ENCODE assay signal across 8 mouse cellular contexts in the genomic region with DNA sequence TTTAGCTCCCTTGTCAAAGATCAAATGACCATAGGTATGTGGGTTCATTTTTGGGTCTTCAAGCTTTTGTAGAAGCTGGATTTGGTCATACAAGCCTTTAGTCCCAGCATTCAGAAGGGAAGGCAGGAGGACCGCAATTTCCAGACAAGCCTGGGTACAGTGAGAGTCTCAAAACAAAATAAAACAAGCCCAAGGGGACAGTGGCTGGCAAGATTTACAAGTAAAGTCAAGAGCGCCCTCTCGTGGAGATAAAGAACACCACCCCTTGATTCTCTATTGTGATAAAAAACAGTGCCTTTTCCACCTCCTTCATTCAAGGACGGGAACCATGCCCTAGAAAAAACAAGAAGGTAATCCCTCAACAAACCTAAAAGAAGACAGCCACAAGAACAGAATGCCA. TPM values are rescaled to one million over a fixed set of nuclear protein-coding genes. Genes with fewer than 3 reads are reported as not detected.
A peak's percentile ranks its signal among the peaks of the same experiment; 100 is the strongest.
DNase-seq lines count a peak whose midpoint lies in the region; ATAC-seq lines count a peak whose summit lies in the region.

No protein-coding gene starts in this region.

- H3K27me3 ChIP-seq in forebrain, embryonic 10.5 days (ENCODE audit: poor library complexity, severe bottlenecking): peaks cover 7% of the 10 kb centered on the region; the same call in 1 of the 2 replicates
- no peaks in the 10 kb centered on the region for H3K27me3 ChIP-seq in forebrain, embryonic 15.5 days
- no peaks in the 10 kb centered on the region for H3K27me3 ChIP-seq in midbrain, embryonic 11.5 days (ENCODE audit: control insufficient read depth, insufficient read depth, low read length)
- no peaks in the 10 kb centered on the region for H3K27me3 ChIP-seq in midbrain, embryonic 16.5 days (ENCODE audit: control insufficient read depth, insufficient read depth, low read depth, low read length)

- no peak overlapping the region for H3K4me3 ChIP-seq in forebrain, embryonic 10.5 days
- H3K4me3 ChIP-seq in forebrain, embryonic 15.5 days: no peak overlapping the region
- no peak overlapping the region for H3K4me3 ChIP-seq in midbrain, embryonic 11.5 days (ENCODE audit: low read depth, low read length)
- no peak overlapping the region for H3K4me3 ChIP-seq in midbrain, embryonic 16.5 days (ENCODE audit: low read depth, low read length)

- no peak for ATAC-seq in forebrain, embryonic 15.5 days (replicated peaks)
- ATAC-seq in midbrain, embryonic 11.5 days (ENCODE audit: low FRiP score): no peak
- no peak for ATAC-seq in midbrain, embryonic 16.5 days
- ATAC-seq in granulocyte monocyte progenitor cell, adult 5-6 weeks (replicated peaks; ENCODE audit: poor library complexity, severe bottlenecking): peak; percentile 44; the same call in 1 of the 2 replicates

- H3K9me3 ChIP-seq in forebrain, embryonic 10.5 days: no peaks in the 10 kb centered on the region
- no peaks in the 10 kb centered on the region for H3K9me3 ChIP-seq in forebrain, embryonic 15.5 days
- no peaks in the 10 kb centered on the region for H3K9me3 ChIP-seq in midbrain, embryonic 11.5 days (ENCODE audit: control insufficient read depth, low read length)
- no peaks in the 10 kb centered on the region for H3K9me3 ChIP-seq in midbrain, embryonic 16.5 days (replicated peaks; ENCODE audit: control insufficient read depth, low read length, poor library complexity, severe bottlenecking)

- H3K27ac ChIP-seq in forebrain, embryonic 10.5 days: no peak overlapping the region
- no peak overlapping the region for H3K27ac ChIP-seq in forebrain, embryonic 15.5 days (replicated peaks)
- no peak overlapping the region for H3K27ac ChIP-seq in midbrain, embryonic 11.5 days (ENCODE audit: low read depth, low read length)
- no peak overlapping the region for H3K27ac ChIP-seq in midbrain, embryonic 16.5 days (ENCODE audit: low read length)

- DNase-seq in forebrain, embryonic 10.5 days (ENCODE audit: extremely low spot score, low spot score): peak; percentile 28
- peak; percentile 88 for DNase-seq in midbrain, embryonic 11.5 days (ENCODE audit: low spot score, missing footprints)
- DNase-seq in adipocyte (ENCODE audit: low spot score): peak; percentile 88
- DNase-seq in lung, adult 18-20 months: peak; percentile 21 to 59
- peak; percentile 64 for DNase-seq in thymus, postnatal 14 days

- no peaks in the 10 kb centered on the region for H3K36me3 ChIP-seq in forebrain, embryonic 10.5 days (replicated peaks)
- no peaks in the 10 kb centered on the region for H3K36me3 ChIP-seq in forebrain, embryonic 15.5 days
- no peaks in the 10 kb centered on the region for H3K36me3 ChIP-seq in midbrain, embryonic 11.5 days (ENCODE audit: control insufficient read depth, insufficient read depth, low read length)
- H3K36me3 ChIP-seq in midbrain, embryonic 16.5 days (ENCODE audit: control insufficient read depth, insufficient read depth, low read length): no peaks in the 10 kb centered on the region

- no peaks in the 10 kb centered on the region for H3K4me1 ChIP-seq in forebrain, embryonic 10.5 days
- no peaks in the 10 kb centered on the region for H3K4me1 ChIP-seq in forebrain, embryonic 15.5 days
- no peaks in the 10 kb centered on the region for H3K4me1 ChIP-seq in midbrain, embryonic 11.5 days (ENCODE audit: control insufficient read depth, insufficient read depth, low read length)
- H3K4me1 ChIP-seq in midbrain, embryonic 16.5 days (ENCODE audit: control insufficient read depth, insufficient read depth, low read length): no peaks in the 10 kb centered on the region

- no peak overlapping the region for H3K4me2 ChIP-seq in forebrain, embryonic 15.5 days (replicated peaks)
- no peak overlapping the region for H3K4me2 ChIP-seq in midbrain, embryonic 11.5 days
- H3K4me2 ChIP-seq in midbrain, embryonic 16.5 days (ENCODE audit: low read length): no peak overlapping the region

- 22% methylated on average over 4 of the region's 4 CpGs for WGBS in forebrain, embryonic 10.5 days
- 14% methylated on average over 4 of the region's 4 CpGs for WGBS in forebrain, embryonic 15.5 days
- 18% methylated on average over 4 of the region's 4 CpGs for WGBS in midbrain, embryonic 11.5 days
- 15% methylated on average over 4 of the region's 4 CpGs for WGBS in midbrain, embryonic 16.5 days

- H3K9ac ChIP-seq in forebrain, embryonic 15.5 days (replicated peaks): no peak overlapping the region
- no peak overlapping the region for H3K9ac ChIP-seq in midbrain, embryonic 11.5 days (ENCODE audit: low read length)
- no peak overlapping the region for H3K9ac ChIP-seq in midbrain, embryonic 16.5 days (ENCODE audit: low read depth, low read length)

RNA-seq across cellular contexts. Expression of a gene that starts 8.6 kb away (rescaled TPM):
- polyA plus RNA-seq in forebrain, embryonic 10.5 days (2016; fragmentation: Nextera tagmentation; extraction: Ambion mirVana): 0.20 and 0.37 TPM in 2 replicates
- 0.17 and 0.67 TPM in 2 replicates for polyA plus RNA-seq in forebrain, embryonic 15.5 days (2015; fragmentation: Nextera tagmentation; extraction: Ambion mirVana)
- polyA plus RNA-seq in midbrain, embryonic 11.5 days (2014; fragmentation: Nextera tagmentation; extraction: Ambion mirVana): 0.61 and 0.66 TPM in 2 replicates
- polyA plus RNA-seq in midbrain, embryonic 16.5 days (2015; fragmentation: Nextera tagmentation; extraction: Ambion mirVana): 0.72 and 0.78 TPM in 2 replicates
- not detected in 2 replicates for total RNA-seq in granulocyte monocyte progenitor cell, adult 5-6 weeks (2014; fragmentation: Nextera tagmentation)
- total RNA-seq in granulocyte monocyte progenitor cell, adult 5-6 weeks (2017): not detected in 2 replicates

RNA-seq across cellular contexts. Expression of a gene that starts 43.7 kb away (rescaled TPM):
- polyA plus RNA-seq in forebrain, embryonic 10.5 days (2016; fragmentation: Nextera tagmentation; extraction: Ambion mirVana): 15.8 and 16.2 TPM in 2 replicates
- 14.9 and 16.6 TPM in 2 replicates for polyA plus RNA-seq in forebrain, embryonic 15.5 days (2015; fragmentation: Nextera tagmentation; extraction: Ambion mirVana)
- 28.7 and 31.4 TPM in 2 replicates for polyA plus RNA-seq in midbrain, embryonic 11.5 days (2014; fragmentation: Nextera tagmentation; extraction: Ambion mirVana)
- polyA plus RNA-seq in midbrain, embryonic 16.5 days (2015; fragmentation: Nextera tagmentation; extraction: Ambion mirVana): 24.9 and 27.2 TPM in 2 replicates
- 45.6 and 49.7 TPM in 2 replicates for total RNA-seq in granulocyte monocyte progenitor cell, adult 5-6 weeks (2014; fragmentation: Nextera tagmentation)
- total RNA-seq in granulocyte monocyte progenitor cell, adult 5-6 weeks (2017): 31.4 and 33.1 TPM in 2 replicates

Comparison
In these comparisons a context has a peak if more than half of its experiments do, and no peak if none do; other contexts are left out.
1. DNase-seq: peak in every context shown above with its lines; median percentile 88 in midbrain, embryonic 11.5 days; 88 in adipocyte; 64 in thymus, postnatal 14 days; 40 in lung, adult 18-20 months; 28 in forebrain, embryonic 10.5 days.